Mouse (Mus musculus) liver, embryonic 14.5 days (tissue): ENCODE results near the gene Olfr827.

ENCODE experiments used
- CTCF ChIP-seq: IDR thresholded peaks from 2 replicates; pipeline ENCODE4 v1.5.1; 2016; ENCODE audit warnings: antibody characterized with exemption, low read depth, control low read depth
- EP300 ChIP-seq: IDR thresholded peaks from 2 replicates; pipeline ENCODE4 v1.6.1; 2016; ENCODE audit warnings: antibody characterized with exemption, low read depth

DNA sequence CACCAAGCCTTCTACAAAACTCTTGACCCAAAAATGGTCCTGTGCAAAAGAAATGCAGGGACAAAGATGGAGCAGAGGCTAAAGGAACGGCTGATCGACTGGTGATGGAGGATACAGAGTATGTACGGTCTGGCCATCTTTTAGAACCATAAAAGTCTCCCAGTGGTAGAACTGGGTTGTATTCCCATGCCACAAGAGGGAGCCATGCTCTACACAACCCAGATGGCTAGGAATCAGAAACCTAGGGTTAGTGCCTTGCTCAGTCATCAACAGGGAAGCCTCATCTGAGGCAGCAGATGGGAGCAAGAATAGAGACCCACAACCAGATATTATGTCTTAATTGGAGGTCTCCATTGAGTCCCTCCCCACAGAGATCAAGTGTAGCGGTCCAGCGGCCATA is 15.4 kb upstream of the Olfr827 start:
- TF ChIP-seq CTCF = 0 out of 2 replicates have a peak, but pooled peaks have one; percentile 12
- no peak for TF ChIP-seq EP300
